Mouse (Mus musculus) adrenal gland, adult (tissue): ENCODE results near the gene Abcc3.
A peak's percentile ranks its signal among the peaks of the same experiment; 100 is the strongest.

ENCODE experiments used
- DNase-seq, 2 experiments: peaks; one replicate each; pipeline ENCODE4 v3.0.0; 2022 to 2023; ENCODE audit warnings: low spot score in 1 of 2; ENCODE audit not compliant: inconsistent age in 2 of 2

Abcc3 gene

DNA sequence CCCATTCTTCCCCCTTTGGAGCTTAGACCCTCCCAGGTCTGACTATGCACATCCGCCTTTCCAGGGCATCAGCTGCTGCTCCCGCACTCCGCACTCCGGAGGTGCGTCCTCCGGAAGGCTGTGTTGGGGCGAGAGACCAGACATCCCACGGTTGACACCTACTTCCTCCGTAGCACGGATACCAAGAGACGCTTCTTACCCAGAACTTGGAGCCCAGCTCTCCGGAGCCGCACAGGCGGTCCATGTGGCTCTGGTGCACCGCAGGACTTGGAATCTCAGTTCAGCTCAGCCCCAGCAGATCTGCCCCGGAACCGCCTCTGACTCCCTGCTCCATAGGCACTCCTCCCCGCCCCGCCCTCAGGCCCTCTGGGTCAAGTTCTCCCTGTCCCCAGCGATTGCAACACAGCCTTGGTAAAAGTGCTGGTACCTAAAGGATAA lies at the start of gene Abcc3:
Gene Abcc3 (minus strand): TSS at position 326 of the 438 bp plus-strand sequence.
- peak; percentile 76 to 83 for DNase-seq

DNA sequence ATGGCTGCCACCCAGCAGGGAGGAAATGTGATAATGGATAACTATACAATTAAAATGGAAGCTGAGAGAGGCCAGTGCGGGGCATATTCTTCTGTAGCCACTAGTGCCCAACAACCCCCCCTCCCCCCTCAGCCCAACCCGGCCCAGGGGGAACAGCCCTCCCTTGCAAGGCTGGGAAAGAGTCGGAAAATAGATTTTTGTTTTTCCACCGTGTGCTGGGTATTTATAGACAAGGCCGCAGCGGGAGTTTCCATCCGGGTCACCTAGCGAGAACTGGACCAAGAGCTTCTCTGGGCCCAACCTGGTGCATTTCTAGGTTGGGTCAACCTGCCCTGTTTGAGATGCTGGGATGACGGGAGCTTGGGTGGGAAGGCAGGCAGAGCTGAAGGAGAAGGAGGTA lies 49.0 kb upstream of the Abcc3 start:
- DNase-seq, result no peak

DNA sequence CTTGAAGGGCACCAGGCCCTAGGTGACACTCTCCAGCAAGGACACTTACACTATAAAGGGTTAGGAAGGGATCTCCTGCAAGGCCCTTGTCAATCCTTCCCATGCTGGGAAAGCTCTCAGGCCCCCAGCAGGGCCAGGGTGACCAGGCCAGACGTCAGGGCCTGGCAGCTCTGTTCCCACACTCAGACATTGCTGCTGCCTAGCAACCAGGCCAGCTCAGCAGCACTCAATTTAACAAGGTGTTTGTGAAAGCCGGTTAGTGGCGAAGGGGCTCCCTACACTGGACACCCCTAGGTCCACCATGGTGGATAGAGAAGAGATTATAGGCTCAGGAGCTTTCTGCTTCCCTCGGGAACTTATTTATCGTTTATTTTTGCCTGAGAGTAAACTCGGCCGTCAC lies 48.3 kb upstream of the Abcc3 start:
- no peak for DNase-seq

DNA sequence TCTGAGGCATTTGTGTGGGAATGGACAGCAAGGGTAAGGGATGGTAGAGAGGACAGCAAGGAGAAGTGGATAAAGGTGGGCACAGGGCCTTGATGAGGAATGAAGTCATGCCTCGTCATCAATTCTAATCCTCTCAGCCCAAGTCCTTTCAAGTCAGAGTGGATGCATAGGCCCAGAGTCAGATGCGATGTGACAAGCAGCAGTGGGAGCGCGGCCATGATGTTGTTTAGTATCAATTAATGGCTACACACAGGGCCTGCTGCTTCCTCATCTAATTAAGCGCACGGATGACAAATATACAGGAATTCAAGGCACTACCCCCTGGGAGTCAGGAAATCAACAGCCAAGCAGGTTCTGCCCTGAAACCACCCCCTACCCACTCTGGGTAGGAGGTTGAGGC lies 47.6 kb upstream of the Abcc3 start:
- DNase-seq, result no peak

DNA sequence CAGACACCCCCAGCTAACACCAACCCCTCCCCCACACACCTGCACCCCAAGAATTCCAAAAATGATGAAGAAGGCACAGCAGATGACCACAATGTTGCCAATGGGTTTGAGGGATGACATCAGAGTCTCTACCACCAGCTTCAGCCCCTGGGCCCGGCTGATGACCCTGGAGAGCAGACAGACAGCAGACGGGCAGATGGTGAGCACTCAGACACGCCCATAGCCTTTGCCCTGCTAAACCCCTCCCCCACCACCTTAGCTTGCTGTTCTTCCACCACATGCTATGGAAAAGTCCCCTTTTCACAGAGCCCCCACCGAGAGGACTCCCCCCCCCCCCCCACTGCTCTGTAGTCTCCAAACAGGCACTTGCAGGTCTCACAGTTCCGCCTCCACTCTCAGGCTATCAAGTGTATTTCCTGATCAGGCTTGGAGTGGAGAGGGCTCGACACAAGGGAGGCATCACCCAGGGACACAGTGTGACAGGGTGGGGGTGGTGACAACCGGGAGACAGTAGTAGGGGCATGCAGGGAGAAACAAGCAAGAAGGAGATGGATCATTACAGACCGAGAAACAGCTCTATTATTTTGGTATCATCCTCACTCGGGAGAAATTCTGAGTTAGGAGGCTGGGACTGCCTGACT lies 36.3 kb upstream of the Abcc3 start:
- no peak for DNase-seq

DNA sequence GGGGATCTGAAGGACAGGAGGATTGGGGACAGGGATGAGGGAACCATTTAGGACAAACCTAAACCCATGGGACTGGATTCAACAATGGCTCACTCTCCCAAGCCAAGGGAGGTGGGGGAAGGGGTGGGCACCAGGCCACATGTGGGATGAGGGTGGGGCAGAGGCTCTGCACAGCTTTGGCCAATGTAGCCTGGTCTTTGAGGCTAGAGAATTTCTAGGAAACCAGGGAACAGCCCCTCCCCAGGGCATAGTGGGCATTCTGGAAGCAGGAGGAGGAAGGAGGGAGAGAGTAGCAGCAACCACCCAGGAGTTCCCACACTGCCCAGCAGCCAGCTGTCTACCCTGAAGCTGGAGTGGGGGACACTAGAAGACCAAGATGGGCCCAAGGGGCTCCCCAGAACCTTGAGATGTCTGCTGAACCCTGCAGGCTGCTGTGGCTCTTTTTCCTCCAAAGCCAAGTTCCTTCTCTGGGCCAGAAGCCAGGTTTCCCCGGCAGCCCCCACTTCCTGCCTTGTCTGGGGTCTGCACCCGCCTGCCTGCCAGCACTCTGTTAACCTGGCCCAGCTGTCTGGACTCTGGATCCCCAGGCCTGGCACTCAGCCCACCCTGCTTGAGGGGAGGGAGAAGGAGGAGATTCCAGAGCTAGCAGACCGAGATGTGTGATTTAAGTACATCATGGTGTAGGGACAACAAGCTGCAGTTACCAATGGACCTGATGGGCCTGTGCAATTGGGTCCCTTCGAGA lies 35.5 kb upstream of the Abcc3 start:
- peak; percentile 24 to 46 for DNase-seq

DNA sequence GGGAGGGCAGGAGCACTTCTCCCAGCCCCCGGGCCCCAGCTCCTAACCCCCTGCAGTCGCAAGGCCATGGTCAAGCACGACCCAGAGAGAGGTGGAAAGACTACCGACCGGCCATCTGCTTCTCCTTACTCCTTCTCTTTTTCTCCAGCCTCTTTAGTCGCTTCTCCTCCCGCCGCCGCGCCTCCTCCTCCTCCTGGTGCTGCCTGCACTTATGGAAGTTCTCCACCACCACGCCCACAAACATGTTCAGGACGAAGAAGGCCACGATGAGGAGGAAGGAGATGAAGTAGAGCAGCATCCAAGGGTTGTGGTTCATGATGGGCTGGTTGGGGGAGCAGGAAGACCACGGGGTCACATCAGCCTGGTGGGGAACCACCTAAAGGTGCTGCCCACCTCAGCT lies 32.9 kb upstream of the Abcc3 start:
- DNase-seq, result no peak

DNA sequence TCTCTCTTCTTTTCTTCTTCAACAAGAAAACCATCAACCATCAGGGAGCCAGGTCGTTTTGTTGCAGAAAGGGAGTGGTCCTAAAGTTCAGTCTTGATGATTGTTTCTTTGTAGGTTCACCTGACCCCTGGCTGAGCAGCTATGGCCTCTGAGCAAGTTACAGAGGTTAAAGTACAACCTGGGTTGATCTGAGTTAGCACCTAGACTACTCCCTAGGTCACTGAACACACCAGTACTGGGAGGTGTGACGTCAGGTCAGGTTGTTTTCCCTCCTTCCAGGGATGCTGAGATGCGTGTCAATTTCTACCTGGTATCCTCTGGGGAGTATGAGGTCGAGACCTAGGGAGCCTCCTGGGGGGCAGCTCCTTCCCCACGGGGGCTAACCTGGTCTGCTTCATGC lies 32.4 kb upstream of the Abcc3 start:
- no peak for DNase-seq

DNA sequence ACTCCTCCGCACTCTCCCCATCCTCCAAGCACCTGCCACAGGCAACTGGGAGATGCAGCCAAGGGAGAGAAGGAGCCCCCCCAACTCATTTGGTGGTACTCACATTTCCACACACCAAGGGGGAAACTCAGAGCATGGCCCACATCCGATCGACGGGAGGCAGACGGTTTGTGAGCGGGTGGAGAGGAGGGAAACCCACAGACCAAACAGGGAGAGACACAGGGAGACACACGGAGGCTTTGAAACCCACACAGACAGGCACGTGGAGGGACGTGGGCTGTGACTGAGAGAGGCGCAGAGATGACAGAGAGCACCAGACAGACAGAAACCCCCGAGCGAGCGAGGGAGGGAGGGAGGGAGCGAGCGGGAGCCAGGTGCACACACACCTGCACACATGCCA lies 31.6 kb upstream of the Abcc3 start:
- DNase-seq, result no peak

DNA sequence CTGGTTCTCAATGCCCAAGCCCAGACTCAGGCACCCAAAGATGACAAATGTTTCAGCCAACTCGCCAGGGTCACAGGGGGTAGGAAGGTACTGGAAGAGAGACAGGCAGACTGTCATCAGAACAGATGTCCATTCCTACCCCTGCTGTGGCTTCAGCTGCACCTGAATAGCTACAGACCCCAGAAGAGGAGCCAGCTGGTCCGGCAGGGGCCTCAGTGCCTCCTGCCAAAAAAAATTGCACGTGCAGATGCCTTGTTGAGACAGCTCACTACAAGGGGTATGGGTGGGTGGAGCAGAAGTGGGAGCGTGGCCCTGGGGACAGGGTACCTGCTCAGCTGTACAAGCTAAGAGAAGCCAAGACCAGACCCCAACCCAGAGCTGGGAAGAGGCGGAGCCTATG lies 31.1 kb upstream of the Abcc3 start:
- no peak for DNase-seq

DNA sequence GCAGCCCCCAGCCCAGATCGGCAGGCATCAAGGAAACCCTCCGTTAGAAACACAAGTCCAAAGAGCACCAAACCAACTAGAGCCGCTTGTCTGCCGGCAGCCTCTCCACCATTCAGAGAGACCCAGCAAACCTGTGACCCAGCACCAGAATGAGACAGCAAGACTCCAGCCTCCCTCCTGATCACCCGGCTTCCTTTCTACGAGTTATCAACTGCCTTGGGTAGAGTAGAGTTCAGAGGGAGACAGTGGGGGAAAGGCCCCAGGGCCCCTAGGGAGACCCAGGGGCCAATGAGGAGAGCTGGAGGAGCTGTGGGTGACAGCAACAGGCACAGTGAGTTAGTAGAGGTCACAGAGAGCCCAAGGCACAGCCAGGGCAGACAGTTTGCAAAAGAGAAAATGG lies 28.2 kb upstream of the Abcc3 start:
- DNase-seq, result no peak

DNA sequence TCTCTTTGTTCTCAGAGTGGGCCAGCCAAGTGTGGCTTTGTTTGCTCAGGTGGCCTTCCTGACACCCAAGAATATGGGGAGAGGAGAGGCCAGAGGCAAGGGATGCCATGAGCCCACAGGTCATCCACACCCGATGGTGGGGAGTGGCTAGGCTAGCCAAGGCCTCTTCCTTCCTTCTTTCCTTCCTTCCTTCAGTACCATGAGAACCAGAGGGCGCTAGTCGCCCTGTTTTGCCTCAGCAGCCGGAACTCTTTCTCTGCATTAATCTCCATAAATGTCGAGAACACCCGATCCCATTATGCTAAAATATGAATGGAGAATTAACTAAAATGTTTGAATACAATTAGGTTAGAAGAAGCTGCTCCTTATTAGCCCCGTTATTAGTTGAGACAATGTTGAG lies 27.5 kb upstream of the Abcc3 start:
- peak; percentile 34 to 76 for DNase-seq

DNA sequence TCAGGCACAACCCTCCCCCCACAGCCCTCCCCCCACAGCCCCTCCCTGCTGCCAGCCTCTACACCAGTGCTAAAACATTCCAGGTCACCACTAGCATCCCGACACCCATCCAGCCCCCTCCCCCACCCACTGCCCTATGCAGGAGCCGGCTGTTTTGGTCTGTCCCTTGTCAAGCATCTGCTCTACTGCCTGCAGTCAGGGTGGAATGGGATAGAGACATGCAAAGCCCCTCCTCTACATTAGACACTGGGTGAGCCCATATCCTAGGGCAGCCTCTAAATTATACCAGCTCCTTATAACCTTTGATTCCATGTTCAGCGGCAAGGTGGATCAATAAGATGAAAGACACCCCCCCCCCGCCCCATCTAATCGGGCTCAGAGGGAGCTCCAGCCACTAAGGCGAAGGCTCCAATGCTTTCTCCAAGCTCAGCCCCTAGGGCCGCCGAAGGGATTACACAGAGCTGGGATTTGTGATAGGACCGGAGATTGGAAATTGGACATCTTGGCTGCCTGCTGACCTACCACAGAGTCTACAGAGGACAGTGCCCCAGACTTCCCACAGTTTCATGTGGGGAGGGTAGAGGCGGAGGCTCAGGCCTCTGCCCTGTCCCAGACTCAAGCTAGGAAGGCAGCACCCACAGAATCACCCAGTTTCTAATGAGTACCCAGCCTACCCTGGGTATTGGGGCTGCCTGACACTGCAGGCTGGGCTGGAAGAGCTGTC lies 26.4 kb upstream of the Abcc3 start:
- DNase-seq, result no peak

DNA sequence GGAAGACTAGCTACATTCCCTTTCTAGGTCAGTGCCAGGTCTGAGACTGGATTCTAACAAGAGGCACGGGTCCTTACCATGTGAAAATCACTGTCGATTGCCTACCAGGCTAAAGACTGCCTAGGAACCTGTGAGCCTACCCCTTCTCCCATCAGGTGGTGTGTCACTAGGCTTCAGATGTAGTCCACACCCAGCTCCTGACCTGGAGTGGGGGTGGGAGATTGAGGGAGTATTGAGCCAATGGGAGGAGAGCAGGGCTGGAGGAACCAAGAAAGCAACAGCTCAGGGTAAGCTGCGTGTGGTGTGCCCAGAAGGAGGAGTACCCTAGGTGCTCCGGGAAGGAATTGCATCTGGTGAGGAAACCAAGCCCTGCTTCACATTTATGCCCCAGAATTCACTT lies 21.2 kb upstream of the Abcc3 start:
- DNase-seq, result no peak

DNA sequence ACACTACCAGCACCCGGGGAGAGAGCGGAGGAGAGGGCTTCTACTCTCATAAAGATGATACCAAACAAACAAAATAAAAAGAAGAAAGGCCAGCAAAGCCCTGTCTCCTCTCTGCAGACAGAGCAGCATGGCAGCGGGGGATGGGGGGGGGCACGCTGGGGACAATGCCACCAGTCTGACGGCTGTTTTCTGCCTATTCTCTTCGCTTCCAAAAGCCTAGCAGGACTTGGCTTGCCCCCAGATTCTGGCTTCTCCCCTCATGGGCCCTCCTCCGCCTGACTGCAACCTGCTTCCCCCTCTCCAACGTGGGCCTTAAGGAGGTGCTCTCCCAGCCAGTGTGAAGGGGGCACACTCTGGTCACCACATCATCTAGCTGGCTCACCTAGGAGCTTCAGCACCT lies 20.7 kb upstream of the Abcc3 start:
- no peak for DNase-seq

DNA sequence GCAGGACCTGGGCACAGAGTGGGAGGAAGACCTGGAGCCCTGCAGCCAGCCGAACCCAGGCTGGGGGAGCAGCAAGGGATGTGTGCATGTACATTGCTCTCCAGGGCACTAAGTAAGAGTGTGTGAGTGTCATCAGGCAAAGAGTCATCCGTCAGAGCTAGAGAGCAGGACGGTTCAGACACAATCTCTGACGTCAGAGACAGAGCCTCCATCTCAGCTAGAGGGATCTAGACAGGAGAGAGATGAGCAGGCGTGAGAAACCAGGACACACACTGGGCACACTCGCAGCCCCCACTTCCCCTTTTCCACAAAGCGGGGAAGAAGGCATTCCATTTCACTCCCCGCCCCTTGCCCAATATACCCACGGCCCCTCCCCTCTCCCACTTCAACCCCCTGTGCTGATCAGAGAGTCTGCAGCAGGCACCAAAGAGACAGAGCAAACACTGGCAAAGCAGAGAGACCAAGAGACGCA lies 20.2 kb upstream of the Abcc3 start:
- DNase-seq, result no peak

DNA sequence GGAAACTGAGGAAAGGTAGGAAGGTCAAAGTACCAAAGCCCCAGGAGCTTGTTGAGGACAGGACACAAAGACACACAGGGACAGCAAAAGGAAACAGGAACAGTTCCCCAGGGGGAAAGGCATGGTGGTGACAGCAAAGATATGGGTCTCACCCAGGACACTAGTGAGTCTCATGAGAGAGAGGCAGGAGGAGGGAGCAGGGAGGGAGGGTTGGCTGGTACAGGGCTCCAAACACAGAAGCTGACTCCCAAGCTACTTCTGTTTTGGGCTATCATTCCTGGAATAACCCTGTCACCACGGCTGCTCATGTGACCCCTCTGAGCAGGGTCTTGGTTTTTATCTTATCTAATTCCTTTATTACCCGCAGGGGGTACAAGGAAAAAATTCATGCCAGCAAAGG lies 19.8 kb upstream of the Abcc3 start:
- no peak for DNase-seq

DNA sequence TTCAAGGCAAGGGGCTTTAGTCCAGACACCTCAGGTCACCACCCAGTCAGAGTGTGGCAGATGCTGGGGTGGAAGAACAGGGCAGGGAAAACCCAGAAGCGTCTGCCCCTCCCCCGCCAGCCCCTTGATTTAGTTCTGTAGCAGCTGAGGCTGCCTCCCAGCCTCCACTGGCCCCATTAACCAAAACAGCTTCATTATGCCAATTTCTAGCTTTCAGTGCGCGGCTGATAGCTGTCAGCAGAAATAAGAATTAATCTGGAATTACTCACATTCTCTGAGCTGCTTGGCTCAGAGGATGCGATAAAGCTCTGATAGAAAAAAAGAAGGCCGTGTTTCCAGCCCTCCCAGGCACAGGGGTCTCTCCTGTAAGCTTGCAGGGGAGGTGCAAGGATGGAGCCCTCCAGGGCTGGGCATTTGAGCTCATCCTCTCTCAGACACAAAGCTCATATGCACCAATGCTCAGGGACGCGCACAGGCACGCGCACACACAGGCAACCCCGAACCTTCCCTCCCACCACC lies 15.1 kb upstream of the Abcc3 start:
- DNase-seq, result no peak

DNA sequence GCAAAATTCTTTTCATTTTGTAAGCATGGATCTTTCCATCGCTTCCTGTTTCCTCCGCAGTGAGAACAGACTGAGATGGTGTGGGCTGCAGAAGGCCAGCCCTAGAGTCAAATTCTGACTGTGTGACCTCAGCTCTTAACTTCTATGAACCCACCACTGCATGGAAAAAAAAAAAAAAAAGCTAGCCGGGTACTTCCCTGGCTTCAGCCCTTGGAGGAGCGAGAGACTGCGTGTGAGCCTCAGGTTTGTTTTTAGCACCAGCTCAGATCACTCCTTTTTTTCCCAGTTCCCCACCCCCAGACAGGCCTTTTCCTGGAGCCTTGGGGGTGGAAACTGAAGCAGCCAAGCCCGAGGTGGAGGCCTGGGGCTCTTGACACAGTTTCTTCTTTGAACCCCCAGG lies 12.6 kb upstream of the Abcc3 start:
- DNase-seq, result no peak

DNA sequence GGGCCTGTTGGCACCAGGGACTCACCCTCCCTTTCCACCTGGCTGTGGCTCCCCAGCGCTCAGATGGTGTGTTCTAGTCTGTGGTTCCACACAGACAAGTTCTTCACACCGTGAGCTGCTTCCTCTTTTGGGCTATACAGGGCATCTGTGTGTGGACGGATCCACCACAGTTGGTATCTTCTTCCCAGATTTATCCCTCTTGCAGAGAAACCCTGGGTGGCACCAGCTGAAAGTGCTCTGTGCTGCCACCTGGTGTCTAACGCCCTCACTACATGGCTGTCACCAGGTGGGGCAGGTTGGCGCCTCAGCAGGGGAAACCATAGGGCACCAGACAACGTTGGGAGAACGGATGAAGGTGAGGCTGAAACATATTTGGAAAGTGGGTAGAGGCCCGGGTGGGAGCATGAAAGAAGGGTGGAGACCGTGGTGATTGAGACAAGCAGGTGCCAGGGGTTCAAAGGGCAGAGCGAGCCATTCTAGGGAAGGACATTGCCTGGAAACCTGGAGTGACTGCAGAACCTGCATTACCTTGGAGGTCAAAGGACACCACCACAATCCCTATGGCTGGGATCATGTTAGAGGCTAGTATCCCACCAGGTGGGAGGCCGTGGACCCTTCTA lies 12.0 kb upstream of the Abcc3 start:
- DNase-seq, result peak; percentile 78 to 95

DNA sequence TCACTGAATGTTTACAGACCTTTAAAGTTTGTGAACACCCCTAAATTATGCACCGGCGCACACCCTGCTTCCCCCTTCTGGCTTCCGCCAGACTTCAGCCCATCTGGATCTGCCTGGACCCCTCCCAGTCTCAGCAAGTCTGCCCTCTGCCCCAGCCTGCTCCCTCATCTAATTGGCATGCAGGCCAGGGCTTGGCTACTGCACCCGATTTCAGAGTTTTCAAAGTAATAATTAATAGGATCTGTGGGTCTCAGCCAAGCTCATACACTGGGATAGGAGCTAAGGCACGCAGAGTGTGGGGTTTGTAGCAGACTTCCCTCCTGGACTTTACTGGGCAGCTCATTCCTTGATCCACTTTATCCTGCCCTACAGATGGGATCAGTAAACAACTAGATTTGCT lies 11.4 kb upstream of the Abcc3 start:
- no peak for DNase-seq
